Mouse (Mus musculus) hindbrain, embryonic 12.5 days (tissue): ENCODE results near the gene Ciart. TPM values are rescaled to one million over a fixed set of nuclear protein-coding genes. Genes with fewer than 3 reads are reported as not detected.
A peak's percentile ranks its signal among the peaks of the same experiment; 100 is the strongest.

Experiments
- ATAC-seq: fragments of 200-750 bp; cut with Nextera tagmentation; 2 replicates; pipeline ENCODE4 v1.8.0; 2017; ENCODE audit warnings: moderate TSS enrichment; ENCODE audit not compliant: low FRiP score
- H3K27ac ChIP-seq: fragments of 300-500 bp; sonication (generic); 2 replicates; pipeline ENCODE4 v1.5.1; 2016; ENCODE audit warnings: mild to moderate bottlenecking
- H3K27me3 ChIP-seq: fragments of 300-500 bp; sonication (generic); 2 replicates; pipeline ENCODE4 v1.6.1; 2016; ENCODE audit warnings: mild to moderate bottlenecking
- H3K36me3 ChIP-seq: fragments of 300-500 bp; sonication (generic); 2 replicates; pipeline ENCODE4 v1.6.1; 2016; ENCODE audit warnings: mild to moderate bottlenecking
- H3K4me1 ChIP-seq: fragments of 300-500 bp; sonication (generic); 2 replicates; pipeline ENCODE4 v1.6.1; 2016
- H3K4me2 ChIP-seq: fragments of 300-500 bp; sonication (generic); replicated peaks from 2 replicates; pipeline ENCODE4 v1.6.1; 2016; ENCODE audit warnings: mild to moderate bottlenecking
- H3K4me3 ChIP-seq: fragments of 300-500 bp; sonication (generic); 2 replicates; pipeline ENCODE4 v1.5.1; 2016; ENCODE audit warnings: mild to moderate bottlenecking
- H3K9ac ChIP-seq: fragments of 300-500 bp; sonication (generic); 2 replicates; pipeline ENCODE4 v1.6.1; 2016; ENCODE audit warnings: mild to moderate bottlenecking, moderate library complexity
- H3K9me3 ChIP-seq: fragments of 300-500 bp; sonication (generic); replicated peaks from 2 replicates; pipeline ENCODE4 v1.6.1; 2016; ENCODE audit warnings: mild to moderate bottlenecking
- WGBS: fragments of 180-500 bp; shearing (Covaris S2); methylation state at CpG from one replicate; pipeline ENCODE4 v1.1.7; 2016; 5-methylcytosine and 5-hydroxymethylcytosine counted together
- polyA plus RNA-seq: library from polyadenylated mRNA; unstranded; fragments of >200 nt; fragmentation: Nextera tagmentation; extraction: Ambion mirVana; gene quantifications from 2 replicates; pipeline ENCODE4 v1.2.1, GENCODE M21; 2016

The Ciart gene
- polyA plus RNA-seq, 1 experiment from 2014 or later, result 7.7 TPM

DNA sequence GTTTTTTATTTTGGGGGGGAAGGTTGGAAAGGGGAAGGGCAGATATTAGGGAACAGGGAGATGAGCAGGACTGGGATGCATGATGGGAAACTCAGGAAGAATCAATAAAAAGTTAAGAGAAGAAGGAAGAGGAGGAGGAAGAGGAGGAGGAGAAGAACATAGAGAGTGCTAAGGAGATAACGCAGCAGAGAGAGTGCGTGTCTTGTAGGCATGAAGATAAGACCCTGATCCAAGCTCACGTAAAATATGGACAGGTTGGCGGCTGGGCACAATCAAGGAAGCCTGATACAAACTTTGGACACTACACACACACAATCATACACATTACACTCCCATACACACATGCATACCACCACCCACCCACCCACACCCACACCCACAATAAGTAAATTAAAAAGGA is 32.7 kb upstream of the Ciart start:
- no peak overlapping the region for H3K9ac ChIP-seq
- ATAC-seq, result no peak
- no peak overlapping the region for H3K27ac ChIP-seq
- WGBS, result 93% methylated on average over 4 of the region's 4 CpGs
- H3K4me1 ChIP-seq, result no peaks in the 10 kb centered on the region
- no peaks in the 10 kb centered on the region for H3K9me3 ChIP-seq
- H3K36me3 ChIP-seq, result no peaks in the 10 kb centered on the region
- no peak overlapping the region for H3K4me3 ChIP-seq
- no peak overlapping the region for H3K4me2 ChIP-seq
- no peaks in the 10 kb centered on the region for H3K27me3 ChIP-seq

DNA sequence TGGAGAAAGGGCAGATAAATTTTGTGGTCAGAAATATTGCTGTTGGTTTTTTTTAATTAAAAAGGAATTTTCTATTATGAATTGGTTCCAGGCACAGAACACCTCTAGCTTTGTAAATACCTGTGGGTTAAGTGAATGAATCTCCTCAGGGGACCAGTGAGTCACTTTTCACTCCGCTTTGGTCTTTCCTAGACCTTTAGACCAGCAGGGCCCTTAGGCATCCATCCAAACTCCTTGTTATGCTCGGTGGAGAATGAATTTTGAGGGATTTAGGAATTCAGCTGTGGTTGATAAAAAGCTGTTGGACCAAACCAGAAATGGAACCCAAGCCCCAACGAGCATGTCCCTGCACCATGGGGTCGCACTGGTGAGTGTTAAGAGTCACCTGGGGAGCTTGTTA is 25.6 kb upstream of the Ciart start:
- peaks cover 29% of the 10 kb centered on the region for H3K4me1 ChIP-seq
- no peak overlapping the region for H3K4me3 ChIP-seq
- no peak overlapping the region for H3K4me2 ChIP-seq
- H3K36me3 ChIP-seq, result no peaks in the 10 kb centered on the region
- H3K9me3 ChIP-seq, result no peaks in the 10 kb centered on the region
- 52% methylated on average over 4 of the region's 4 CpGs for WGBS
- H3K9ac ChIP-seq, result no peak overlapping the region
- H3K27ac ChIP-seq, result no peak overlapping the region
- peaks cover 12% of the 10 kb centered on the region for H3K27me3 ChIP-seq
- no peak for ATAC-seq

DNA sequence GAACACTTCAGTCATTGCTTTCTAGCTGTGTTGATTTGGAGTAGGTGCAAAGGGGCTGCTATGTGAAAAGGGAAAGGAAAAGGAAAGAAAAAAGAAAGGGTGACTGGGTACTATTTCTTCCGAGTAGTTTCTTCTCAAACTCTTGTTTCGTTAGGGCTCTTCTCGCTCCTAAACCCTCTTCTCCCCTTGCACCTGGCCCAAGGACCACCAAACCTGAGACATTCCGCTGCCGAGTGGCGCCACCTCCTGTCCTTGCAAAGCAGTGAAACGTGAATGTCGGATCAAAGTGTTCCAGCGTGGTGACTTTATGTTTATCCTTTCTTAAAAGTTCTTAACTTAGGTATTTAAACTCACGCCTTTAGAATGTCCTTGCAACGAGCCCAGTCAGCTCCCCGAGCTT is 24.8 kb upstream of the Ciart start:
- H3K4me3 ChIP-seq, result 0 out of 2 replicates have a peak overlapping the region, but pooled peaks have one; percentile 10
- WGBS, result 0% methylated on average over 12 of the region's 12 CpGs
- ATAC-seq, result no peak

GRCm38 (mm10) chr3:95905940-95906492 is 24.0 kb upstream of the Ciart start:
- no peak overlapping the region for H3K27ac ChIP-seq
- ATAC-seq, result no peak

More for the DNA sequence above, 24.8 kb upstream of the Ciart start:
- H3K9me3 ChIP-seq, result no peaks in the 10 kb centered on the region
- H3K4me2 ChIP-seq, result peak overlapping the region; percentile 58
- H3K9ac ChIP-seq, result no peak overlapping the region
- no peak overlapping the region for H3K27ac ChIP-seq
- peaks cover 35% of the 10 kb centered on the region for H3K4me1 ChIP-seq
- H3K27me3 ChIP-seq, result peaks cover 12% of the 10 kb centered on the region
- no peaks in the 10 kb centered on the region for H3K36me3 ChIP-seq

DNA sequence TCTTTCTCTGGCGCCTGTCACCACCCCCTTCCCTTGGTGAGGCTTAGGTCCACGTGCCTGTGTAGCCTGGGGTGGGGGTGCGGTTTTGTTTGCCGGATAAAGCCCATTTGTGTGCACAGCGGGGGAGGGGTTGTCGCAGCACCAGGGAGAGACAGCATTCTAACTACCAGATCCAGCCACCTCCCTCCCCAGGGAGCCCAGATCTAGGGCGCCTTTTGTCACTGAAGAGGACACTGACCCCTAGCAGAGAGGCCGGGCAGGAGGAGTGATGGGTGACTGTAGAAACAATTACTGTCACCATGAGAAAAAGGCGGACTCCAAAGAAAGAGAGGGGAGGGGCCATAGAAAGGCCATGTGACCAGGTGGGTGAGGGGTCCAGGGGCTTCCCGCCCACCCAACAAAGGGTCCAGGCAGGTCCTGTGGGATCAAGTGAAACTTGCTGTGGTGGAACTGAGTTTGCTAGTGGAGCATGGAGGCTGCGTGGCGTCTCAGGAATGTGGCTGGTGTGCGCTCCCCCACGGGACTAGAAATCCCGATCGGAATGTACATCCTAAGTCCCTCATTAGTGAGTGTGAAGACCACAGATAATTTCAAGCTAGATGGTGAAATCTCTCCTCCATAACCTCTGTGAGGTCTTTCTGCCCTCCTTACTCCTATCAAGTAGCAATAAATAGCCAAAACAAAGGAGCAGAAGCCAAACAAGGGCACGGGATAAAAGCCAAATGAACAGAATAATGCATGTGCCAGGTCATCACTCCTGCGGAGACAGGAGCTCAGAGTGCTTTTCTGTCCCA is 23.3 kb upstream of the Ciart start:
- Histone ChIP-seq H3K4me1 (peaks cover 35% of the 10 kb centered on the region), H3K4me3 (peak overlapping the region; percentile 25), H3K9ac (peak overlapping the region; percentile 54), H3K27ac (no peak overlapping the region), H3K27me3 (peaks cover 12% of the 10 kb centered on the region), H3K36me3 (no peaks in the 10 kb centered on the region), H3K4me2 (peak overlapping the region; percentile 58), H3K9me3 (no peaks in the 10 kb centered on the region)
- under 1% methylated on average over 18 of the region's 18 CpGs for WGBS
- ATAC-seq, result peak; percentile 76

More at GRCm38 (mm10) chr3:95905940-95906492, 24.0 kb upstream of the Ciart start:
- peaks cover 35% of the 10 kb centered on the region for H3K4me1 ChIP-seq
- WGBS, result under 1% methylated on average over 12 of the region's 12 CpGs
- H3K9me3 ChIP-seq, result no peaks in the 10 kb centered on the region
- no peak overlapping the region for H3K9ac ChIP-seq
- H3K27me3 ChIP-seq, result peaks cover 12% of the 10 kb centered on the region
- H3K4me3 ChIP-seq, result peak overlapping the region; percentile 25
- peak overlapping the region; percentile 58 for H3K4me2 ChIP-seq
- no peaks in the 10 kb centered on the region for H3K36me3 ChIP-seq

DNA sequence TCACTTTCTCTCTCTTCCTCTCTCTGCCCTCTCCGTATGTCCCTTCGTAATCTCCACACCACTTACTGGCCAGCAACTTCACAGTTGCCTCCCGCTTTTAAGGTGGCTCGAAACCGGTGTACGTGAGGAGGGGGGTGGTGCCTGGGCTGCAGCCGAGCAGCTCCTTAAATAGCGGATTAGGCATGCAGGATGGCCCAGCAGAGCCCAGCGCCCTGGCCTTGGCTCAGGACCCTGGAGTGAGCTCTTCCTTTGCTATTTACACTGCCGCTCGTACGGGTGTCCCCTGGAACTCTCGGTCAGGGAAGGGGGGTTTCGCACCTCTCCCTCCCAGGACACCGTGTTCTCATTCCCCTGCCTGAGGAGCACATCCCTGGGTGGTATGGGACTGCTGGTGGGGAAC is 22.5 kb upstream of the Ciart start, which contains the start of gene Car14:
Car14 (minus strand) TSS at position 124 of the 400 bp plus-strand sequence.
- Histone ChIP-seq H3K36me3 (no peaks in the 10 kb centered on the region), H3K27me3 (peaks cover 12% of the 10 kb centered on the region), H3K4me3 (peak within 1 kb of the TSS; percentile 25), H3K9ac (peak within 1 kb of the TSS; percentile 54), H3K4me2 (peak within 1 kb of the TSS; percentile 58), H3K4me1 (peaks cover 35% of the 10 kb centered on the region), H3K9me3 (no peaks in the 10 kb centered on the region), H3K27ac (0 out of 2 replicates have a peak within 1 kb of the TSS, but pooled peaks have one; percentile 23)
- 0% methylated on average over 15 of the region's 15 CpGs for WGBS
- peak; percentile 55 for ATAC-seq

DNA sequence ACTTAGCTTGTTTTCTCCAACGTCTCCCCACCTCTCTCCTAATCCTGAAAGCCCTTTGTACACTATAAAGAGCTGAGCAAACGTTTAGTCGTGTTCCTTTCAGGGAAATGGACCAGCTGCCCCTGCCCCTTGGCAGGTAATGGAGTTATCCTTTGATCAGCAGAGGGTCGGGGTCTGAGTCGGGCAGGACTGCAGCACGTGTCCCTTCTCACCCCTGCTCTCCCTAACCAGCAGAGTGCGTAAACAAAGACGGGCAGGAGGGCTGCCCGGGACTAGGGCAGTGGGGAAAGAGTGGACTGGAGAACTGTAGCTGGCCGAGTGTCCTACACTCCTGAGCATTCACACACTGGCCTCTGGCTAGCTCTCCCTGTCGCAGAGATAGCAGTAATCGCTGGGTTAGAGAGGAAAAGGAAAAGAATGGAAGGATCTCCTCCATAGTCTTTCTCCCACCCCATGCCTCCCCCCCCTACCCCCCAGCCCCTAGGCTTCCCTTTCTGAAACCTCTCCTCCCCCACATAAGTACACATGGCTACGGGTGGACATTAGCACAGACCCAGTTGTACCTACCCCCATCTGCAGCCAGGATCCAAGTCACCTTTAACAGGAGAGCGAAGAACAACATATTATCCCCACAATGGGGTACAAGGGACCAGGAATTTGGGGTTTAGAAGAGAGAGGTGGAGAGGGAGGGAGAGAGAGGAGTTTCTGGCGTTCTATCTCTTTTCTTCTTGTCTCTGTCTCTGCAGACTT is 21.9 kb upstream of the Ciart start:
- WGBS, result 2% methylated on average over 15 of the region's 15 CpGs
- Histone ChIP-seq H3K27ac (no peak overlapping the region), H3K27me3 (peaks cover 12% of the 10 kb centered on the region)

DNA sequence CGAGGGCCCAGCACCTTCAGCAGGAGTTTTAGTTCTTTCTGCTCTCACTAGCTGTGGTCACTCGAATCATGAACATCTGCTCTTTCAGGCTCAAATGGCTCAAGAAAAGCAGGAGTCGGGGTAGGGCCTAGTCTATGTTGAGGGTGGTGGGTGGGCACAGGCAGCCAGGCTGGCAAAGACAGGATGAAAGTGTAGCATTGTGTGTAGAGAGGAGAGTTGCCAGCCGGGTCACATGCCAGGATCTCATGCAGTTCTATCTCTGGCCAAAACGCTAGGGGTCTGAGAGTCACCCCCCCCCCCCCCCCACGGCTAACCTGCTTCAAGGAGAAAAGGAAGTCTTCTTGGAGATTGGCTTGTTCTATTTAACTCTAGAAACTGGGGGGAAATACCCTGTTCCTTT is 20.6 kb upstream of the Ciart start:
- peaks cover 9% of the 10 kb centered on the region for H3K27me3 ChIP-seq
- ATAC-seq, result no peak
- WGBS, result 31% methylated on average over 6 of the region's 6 CpGs

More for the DNA sequence above, 21.9 kb upstream of the Ciart start:
- H3K9me3 ChIP-seq, result no peaks in the 10 kb centered on the region
- peaks cover 35% of the 10 kb centered on the region for H3K4me1 ChIP-seq
- H3K36me3 ChIP-seq, result no peaks in the 10 kb centered on the region
- no peak for ATAC-seq
- peak overlapping the region; percentile 58 for H3K4me2 ChIP-seq
- peak overlapping the region; percentile 54 for H3K9ac ChIP-seq
- peak overlapping the region; percentile 25 for H3K4me3 ChIP-seq

DNA sequence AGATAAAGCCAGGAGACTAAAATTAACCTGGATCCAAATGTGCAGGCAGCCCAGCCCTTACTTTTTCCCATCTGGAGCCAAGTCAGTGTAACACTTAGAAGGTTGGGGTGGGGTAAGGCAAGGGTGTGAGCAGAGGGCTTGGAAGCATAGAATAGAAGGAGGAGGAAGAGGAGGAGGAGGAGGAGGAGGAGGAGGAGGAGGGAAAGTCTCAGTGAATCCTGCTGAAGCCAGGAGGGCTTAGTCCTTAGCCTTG is 20.2 kb upstream of the Ciart start:
- Histone ChIP-seq H3K4me2 (0 out of 2 replicates have a peak overlapping the region, but pooled peaks have one; percentile 13), H3K27ac (no peak overlapping the region), H3K9ac (peak overlapping the region; percentile 23; the same call in 1 of the 2 replicates), H3K9me3 (no peaks in the 10 kb centered on the region), H3K36me3 (peaks cover 6% of the 10 kb centered on the region; the same call in 1 of the 2 replicates), H3K4me3 (no peak overlapping the region), H3K4me1 (peaks cover 35% of the 10 kb centered on the region), H3K27me3 (peaks cover 6% of the 10 kb centered on the region)
- no peak for ATAC-seq

More for the DNA sequence above, 20.6 kb upstream of the Ciart start:
- Histone ChIP-seq H3K4me2 (0 out of 2 replicates have a peak overlapping the region, but pooled peaks have one; percentile 13), H3K4me3 (no peak overlapping the region), H3K9ac (0 out of 2 replicates have a peak overlapping the region, but pooled peaks have one; percentile 13), H3K36me3 (peaks cover 6% of the 10 kb centered on the region; the same call in 1 of the 2 replicates), H3K27ac (no peak overlapping the region), H3K9me3 (no peaks in the 10 kb centered on the region), H3K4me1 (peaks cover 35% of the 10 kb centered on the region)

- H3K4me2 ChIP-seq, result no peak overlapping the region
- H3K9ac ChIP-seq, result peak overlapping the region; percentile 23; the same call in 1 of the 2 replicates
- peaks cover 34% of the 10 kb centered on the region for H3K4me1 ChIP-seq
- H3K9me3 ChIP-seq, result no peaks in the 10 kb centered on the region
- H3K4me3 ChIP-seq, result no peak overlapping the region
- H3K36me3 ChIP-seq, result peaks cover 6% of the 10 kb centered on the region; the same call in 1 of the 2 replicates
- WGBS, result 73% methylated on average over 9 of the region's 9 CpGs
- H3K27ac ChIP-seq, result no peak overlapping the region
- peaks cover 5% of the 10 kb centered on the region; the same call in 1 of the 2 replicates for H3K27me3 ChIP-seq
- ATAC-seq, result no peak
These were observed 19.7 kb upstream of the Ciart start for GRCm38 (mm10) chr3:95901616-95902372.

DNA sequence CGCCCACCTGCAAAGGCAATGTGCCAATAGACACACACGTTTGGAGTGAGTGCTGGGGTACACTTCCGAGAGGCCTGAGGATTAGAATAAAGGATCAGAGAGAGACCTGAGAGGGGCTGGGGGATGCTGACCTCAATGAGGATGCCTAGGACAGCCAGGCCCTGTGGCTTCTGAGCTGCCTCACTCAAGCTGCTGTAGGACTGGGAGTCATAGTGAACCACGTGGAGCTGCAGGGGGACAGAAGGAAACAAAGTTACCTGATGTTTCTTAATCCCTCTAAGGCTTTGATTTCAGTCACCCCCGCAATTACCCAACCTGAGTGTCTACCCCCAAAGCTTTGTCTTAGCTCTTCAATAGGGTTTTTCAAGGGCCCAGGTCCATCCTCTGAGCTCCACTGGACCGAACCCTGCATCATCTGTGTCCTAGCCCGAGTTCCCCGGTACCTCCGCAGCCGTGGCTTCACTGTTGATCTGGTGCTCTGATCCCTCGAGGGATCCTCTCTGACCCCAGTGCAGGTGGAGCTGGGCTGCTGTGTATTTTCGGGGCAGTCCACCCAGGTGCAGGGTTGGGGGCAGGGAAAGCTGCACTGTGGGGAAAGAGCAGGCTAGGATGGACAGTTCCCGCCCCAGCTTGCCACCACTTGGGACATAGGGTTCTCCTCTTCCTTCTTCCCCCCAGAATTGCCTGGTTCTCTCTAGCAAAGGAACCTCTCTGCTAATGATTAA is 17.9 kb upstream of the Ciart start:
- H3K9ac ChIP-seq, result no peak overlapping the region
- no peak overlapping the region for H3K27ac ChIP-seq
- H3K9me3 ChIP-seq, result no peaks in the 10 kb centered on the region
- peaks cover 6% of the 10 kb centered on the region for H3K36me3 ChIP-seq
- peaks cover 27% of the 10 kb centered on the region for H3K4me1 ChIP-seq
- H3K27me3 ChIP-seq, result peaks cover 5% of the 10 kb centered on the region; the same call in 1 of the 2 replicates
- 78% methylated on average over 13 of the region's 13 CpGs for WGBS
- no peak overlapping the region for H3K4me2 ChIP-seq
- no peak overlapping the region for H3K4me3 ChIP-seq
- ATAC-seq, result no peak
